Mouse (Mus musculus): ENCODE results near the gene Fcrl1. TPM values are rescaled to one million over a fixed set of nuclear protein-coding genes. Genes with fewer than 3 reads are reported as not detected.
"Not testable (repeated sequence)": the region's sequence is repeated elsewhere in the genome, so short reads cannot be mapped to it uniquely, and the experiment has no call there.

Gene Fcrl1
- 0.35 and 0.39 TPM in 2 replicates for polyA plus RNA-seq (2015; fragmentation: Nextera tagmentation; extraction: Ambion mirVana)

GRCm38 (mm10) chr3:87376195-87377165 lies at the start of gene Fcrl1:
TSS of gene Fcrl1 (plus strand) at chr3:87376387.
- H3K36me3 ChIP-seq (ENCODE audit: control insufficient read depth, insufficient read depth, low read length) = no peaks in the 10 kb centered on the region
- no peak within 1 kb of the TSS for H3K4me3 ChIP-seq (replicated peaks; ENCODE audit: low read length)
- H3K9me3 ChIP-seq (replicated peaks; ENCODE audit: control insufficient read depth, low read length) = no peaks in the 10 kb centered on the region
- no peak within 1 kb of the TSS for H3K9ac ChIP-seq (ENCODE audit: low read length)
- no peak within 1 kb of the TSS for H3K27ac ChIP-seq (ENCODE audit: low read length)
- H3K4me1 ChIP-seq (ENCODE audit: control insufficient read depth, insufficient read depth, low read length) = no peaks in the 10 kb centered on the region
- WGBS = 61% methylated on average over 18 of the region's 18 CpGs
- no peaks in the 10 kb centered on the region for H3K27me3 ChIP-seq (ENCODE audit: control insufficient read depth, insufficient read depth, low read length)
- ATAC-seq (ENCODE audit: insufficient read depth, low FRiP score) = no peak
- peak within 1 kb of the TSS; percentile 27; the same call in 1 of the 2 replicates for H3K4me2 ChIP-seq (ENCODE audit: low read depth, low read length)

- 80% methylated on average over 5 of the region's 5 CpGs for WGBS
- H3K4me1 ChIP-seq (ENCODE audit: control insufficient read depth, insufficient read depth, low read length) = no peaks in the 10 kb centered on the region
- no peaks in the 10 kb centered on the region for H3K27me3 ChIP-seq (ENCODE audit: control insufficient read depth, insufficient read depth, low read length)
- H3K9ac ChIP-seq (ENCODE audit: low read length) = no peak overlapping the region
- no peaks in the 10 kb centered on the region for H3K36me3 ChIP-seq (ENCODE audit: control insufficient read depth, insufficient read depth, low read length)
- no peak overlapping the region for H3K4me2 ChIP-seq (ENCODE audit: low read depth, low read length)
- H3K4me3 ChIP-seq (replicated peaks; ENCODE audit: low read length) = no peak overlapping the region
- no peak for ATAC-seq (ENCODE audit: insufficient read depth, low FRiP score)
- H3K27ac ChIP-seq (ENCODE audit: low read length) = no peak overlapping the region
- H3K9me3 ChIP-seq (replicated peaks; ENCODE audit: control insufficient read depth, low read length) = no peaks in the 10 kb centered on the region
Observed at GRCm38 (mm10) chr3:87337899-87338298, 38.3 kb upstream of the Fcrl1 start.

DNA sequence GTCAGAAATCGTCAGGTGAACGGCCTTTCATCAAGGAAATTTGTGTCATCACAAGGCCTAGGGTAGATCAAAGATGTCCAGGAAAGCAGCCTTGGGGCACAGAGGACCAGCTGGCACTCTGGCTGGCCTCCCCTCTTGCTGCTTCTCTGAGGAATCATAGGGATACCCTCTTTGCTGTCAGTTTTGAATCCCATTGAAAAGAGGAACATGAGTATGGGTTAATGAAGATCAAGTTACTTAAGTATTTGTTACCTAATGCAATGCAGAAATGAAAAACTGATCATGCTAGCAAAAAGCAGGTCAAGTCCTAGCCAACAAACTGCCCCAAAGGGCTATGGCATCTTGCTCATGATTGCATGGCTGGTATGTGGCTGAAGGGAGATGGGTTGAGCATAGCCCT lies 25.2 kb upstream of the Fcrl1 start:
- H3K4me1 ChIP-seq (ENCODE audit: control insufficient read depth, insufficient read depth, low read length); H3K4me3 ChIP-seq (replicated peaks; ENCODE audit: low read length); H3K4me2 ChIP-seq (ENCODE audit: low read depth, low read length); H3K36me3 ChIP-seq (ENCODE audit: control insufficient read depth, insufficient read depth, low read length); H3K9ac ChIP-seq (ENCODE audit: low read length); H3K9me3 ChIP-seq (replicated peaks; ENCODE audit: control insufficient read depth, low read length); ATAC-seq (ENCODE audit: insufficient read depth, low FRiP score); H3K27ac ChIP-seq (ENCODE audit: low read length); H3K27me3 ChIP-seq (ENCODE audit: control insufficient read depth, insufficient read depth, low read length): not testable (repeated sequence)
- WGBS = 82% methylated on average over 2 of the region's 2 CpGs

GRCm38 (mm10) chr3:87357581-87357980 lies 18.6 kb upstream of the Fcrl1 start, which contains the start of gene Cd5l:
TSS of gene Cd5l (plus strand) at chr3:87357881.
- no peak for ATAC-seq (ENCODE audit: insufficient read depth, low FRiP score)
- no peaks in the 10 kb centered on the region for H3K27me3 ChIP-seq (ENCODE audit: control insufficient read depth, insufficient read depth, low read length)

DNA sequence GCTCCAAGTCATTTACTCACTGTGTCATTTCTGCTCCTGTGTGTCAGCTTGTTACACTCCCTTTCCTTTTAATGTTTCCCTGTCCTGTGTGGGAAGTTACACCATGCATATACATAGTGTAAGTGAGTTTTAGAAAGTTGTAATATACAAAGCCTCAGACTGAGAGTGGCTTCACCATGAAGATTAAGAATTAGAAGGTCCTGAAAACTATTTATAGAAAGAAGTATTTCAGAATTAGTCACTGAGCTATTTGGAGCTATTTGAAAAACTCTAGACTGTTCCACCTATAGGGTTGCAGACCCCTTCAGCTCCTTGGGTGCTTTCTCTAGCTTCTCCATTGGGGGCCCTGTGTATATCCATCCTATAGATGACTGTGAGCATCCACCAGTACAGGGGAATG lies 17.0 kb upstream of the Fcrl1 start:
- Histone ChIP-seq H3K4me3 (replicated peaks; ENCODE audit: low read length) (no peak overlapping the region), H3K4me2 (ENCODE audit: low read depth, low read length) (no peak overlapping the region), H3K9me3 (replicated peaks; ENCODE audit: control insufficient read depth, low read length) (no peaks in the 10 kb centered on the region), H3K36me3 (ENCODE audit: control insufficient read depth, insufficient read depth, low read length) (no peaks in the 10 kb centered on the region), H3K9ac (ENCODE audit: low read length) (no peak overlapping the region), H3K27ac (ENCODE audit: low read length) (no peak overlapping the region), H3K4me1 (ENCODE audit: control insufficient read depth, insufficient read depth, low read length) (no peaks in the 10 kb centered on the region), H3K27me3 (ENCODE audit: control insufficient read depth, insufficient read depth, low read length) (no peaks in the 10 kb centered on the region)
- ATAC-seq (ENCODE audit: insufficient read depth, low FRiP score) = no peak

More at GRCm38 (mm10) chr3:87357581-87357980, 18.6 kb upstream of the Fcrl1 start, which contains the start of gene Cd5l:
- no peaks in the 10 kb centered on the region for H3K36me3 ChIP-seq (ENCODE audit: control insufficient read depth, insufficient read depth, low read length)
- H3K27ac ChIP-seq (ENCODE audit: low read length) = no peak within 1 kb of the TSS
- no peaks in the 10 kb centered on the region for H3K4me1 ChIP-seq (ENCODE audit: control insufficient read depth, insufficient read depth, low read length)
- no peak within 1 kb of the TSS for H3K9ac ChIP-seq (ENCODE audit: low read length)
- no peak within 1 kb of the TSS for H3K4me2 ChIP-seq (ENCODE audit: low read depth, low read length)
- H3K9me3 ChIP-seq (replicated peaks; ENCODE audit: control insufficient read depth, low read length) = no peaks in the 10 kb centered on the region
- no peak within 1 kb of the TSS for H3K4me3 ChIP-seq (replicated peaks; ENCODE audit: low read length)

DNA sequence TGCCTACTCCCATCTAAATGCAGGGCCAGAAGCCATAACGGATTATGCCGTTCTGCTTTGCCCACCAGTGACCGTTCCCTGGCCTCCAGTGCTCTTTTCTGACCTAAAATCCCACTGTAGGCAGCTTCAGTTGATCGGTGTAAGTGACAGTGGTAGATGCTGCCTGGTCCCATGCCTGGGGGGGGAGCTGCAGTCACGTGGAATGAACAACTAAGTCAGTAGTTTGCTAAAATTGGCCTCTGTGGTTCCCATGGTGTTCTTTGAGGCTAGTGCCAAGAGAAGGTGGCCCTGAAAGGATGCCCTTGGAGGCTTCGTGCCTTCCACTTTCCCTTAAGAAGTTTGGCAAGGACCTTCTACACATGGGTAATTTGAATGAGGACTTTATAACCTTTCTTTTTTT lies 15.7 kb upstream of the Fcrl1 start:
- H3K4me2 ChIP-seq (ENCODE audit: low read depth, low read length) = no peak overlapping the region
- no peak overlapping the region for H3K9ac ChIP-seq (ENCODE audit: low read length)
- H3K36me3 ChIP-seq (ENCODE audit: control insufficient read depth, insufficient read depth, low read length) = no peaks in the 10 kb centered on the region
- ATAC-seq (ENCODE audit: insufficient read depth, low FRiP score) = no peak
- no peaks in the 10 kb centered on the region for H3K9me3 ChIP-seq (replicated peaks; ENCODE audit: control insufficient read depth, low read length)
- H3K4me3 ChIP-seq (replicated peaks; ENCODE audit: low read length) = no peak overlapping the region
- no peak overlapping the region for H3K27ac ChIP-seq (ENCODE audit: low read length)
- no peaks in the 10 kb centered on the region for H3K4me1 ChIP-seq (ENCODE audit: control insufficient read depth, insufficient read depth, low read length)
- 83% methylated on average over 6 of the region's 6 CpGs for WGBS
- H3K27me3 ChIP-seq (ENCODE audit: control insufficient read depth, insufficient read depth, low read length) = no peaks in the 10 kb centered on the region

GRCm38 (mm10) chr3:87365691-87366090 lies 10.5 kb upstream of the Fcrl1 start:
- Histone ChIP-seq H3K9ac (ENCODE audit: low read length) (no peak overlapping the region), H3K27ac (ENCODE audit: low read length) (no peak overlapping the region), H3K36me3 (ENCODE audit: control insufficient read depth, insufficient read depth, low read length) (no peaks in the 10 kb centered on the region), H3K27me3 (ENCODE audit: control insufficient read depth, insufficient read depth, low read length) (no peaks in the 10 kb centered on the region), H3K4me2 (ENCODE audit: low read depth, low read length) (no peak overlapping the region), H3K4me3 (replicated peaks; ENCODE audit: low read length) (no peak overlapping the region), H3K4me1 (ENCODE audit: control insufficient read depth, insufficient read depth, low read length) (no peaks in the 10 kb centered on the region), H3K9me3 (replicated peaks; ENCODE audit: control insufficient read depth, low read length) (no peaks in the 10 kb centered on the region)
- no peak for ATAC-seq (ENCODE audit: insufficient read depth, low FRiP score)
- WGBS = 91% methylated on average over 14 of the region's 14 CpGs

- H3K27ac ChIP-seq (ENCODE audit: low read length) = no peak overlapping the region
- H3K4me1 ChIP-seq (ENCODE audit: control insufficient read depth, insufficient read depth, low read length) = no peaks in the 10 kb centered on the region
- H3K9ac ChIP-seq (ENCODE audit: low read length) = no peak overlapping the region
- no peaks in the 10 kb centered on the region for H3K36me3 ChIP-seq (ENCODE audit: control insufficient read depth, insufficient read depth, low read length)
- no peak overlapping the region for H3K4me2 ChIP-seq (ENCODE audit: low read depth, low read length)
- 84% methylated on average over 10 of the region's 10 CpGs for WGBS
- H3K9me3 ChIP-seq (replicated peaks; ENCODE audit: control insufficient read depth, low read length) = no peaks in the 10 kb centered on the region
- H3K27me3 ChIP-seq (ENCODE audit: control insufficient read depth, insufficient read depth, low read length) = no peaks in the 10 kb centered on the region
- no peak overlapping the region for H3K4me3 ChIP-seq (replicated peaks; ENCODE audit: low read length)
- no peak for ATAC-seq (ENCODE audit: insufficient read depth, low FRiP score)
Observed at GRCm38 (mm10) chr3:87367511-87367910, 8.7 kb upstream of the Fcrl1 start.

GRCm38 (mm10) chr3:87369181-87369580 lies 7.0 kb upstream of the Fcrl1 start:
- H3K27me3 ChIP-seq (ENCODE audit: control insufficient read depth, insufficient read depth, low read length) = no peaks in the 10 kb centered on the region
- no peak overlapping the region for H3K27ac ChIP-seq (ENCODE audit: low read length)
- H3K36me3 ChIP-seq (ENCODE audit: control insufficient read depth, insufficient read depth, low read length) = no peaks in the 10 kb centered on the region
- no peak overlapping the region for H3K4me3 ChIP-seq (replicated peaks; ENCODE audit: low read length)
- ATAC-seq (ENCODE audit: insufficient read depth, low FRiP score) = no peak
- H3K4me2 ChIP-seq (ENCODE audit: low read depth, low read length) = no peak overlapping the region
- WGBS = 68% methylated on average over 5 of the region's 5 CpGs
- no peak overlapping the region for H3K9ac ChIP-seq (ENCODE audit: low read length)
- no peaks in the 10 kb centered on the region for H3K4me1 ChIP-seq (ENCODE audit: control insufficient read depth, insufficient read depth, low read length)
- no peaks in the 10 kb centered on the region for H3K9me3 ChIP-seq (replicated peaks; ENCODE audit: control insufficient read depth, low read length)

Data from stomach, embryonic 16.5 days (tissue).